Mouse (Mus musculus): ENCODE measurements around the gene Pxt1.

Pxt1 gene

GRCm38 (mm10) chr17:28947011-28947939 is 3.6 kb upstream of the Pxt1 start:
- no peak for DNase-seq

GRCm38 (mm10) chr17:28944481-28944880 is 841 bp upstream of the Pxt1 start:
- peak; percentile 49 for DNase-seq

GRCm38 (mm10) chr17:28942101-28942500 is 1.5 kb downstream of the Pxt1 start:
- no peak for DNase-seq

- DNase-seq, result no peak
These were observed 2.7 kb downstream of the Pxt1 start for GRCm38 (mm10) chr17:28940776-28941555.

GRCm38 (mm10) chr17:28936622-28937345 is 6.9 kb downstream of the Pxt1 start:
- DNase-seq, result peak; percentile 76

- DNase-seq, result no peak
These were observed 7.5 kb downstream of the Pxt1 start for GRCm38 (mm10) chr17:28936133-28936532.

- DNase-seq, result no peak
These were observed 9.3 kb downstream of the Pxt1 start for GRCm38 (mm10) chr17:28934120-28934916.

GRCm38 (mm10) chr17:28932274-28932673 is 11.4 kb downstream of the Pxt1 start:
- DNase-seq, result no peak

- no peak for DNase-seq
These were observed 12.0 kb downstream of the Pxt1 start for GRCm38 (mm10) chr17:28931436-28932211.

GRCm38 (mm10) chr17:28930392-28931074 is 13.1 kb downstream of the Pxt1 start:
- DNase-seq, result peak; percentile 98

GRCm38 (mm10) chr17:28929369-28929768 is 14.3 kb downstream of the Pxt1 start:
- no peak for DNase-seq

GRCm38 (mm10) chr17:28928004-28928403 is 15.6 kb downstream of the Pxt1 start:
- no peak for DNase-seq

GRCm38 (mm10) chr17:28926866-28927635 is 16.6 kb downstream of the Pxt1 start:
- DNase-seq, result peak; percentile 75

- DNase-seq, result peak; percentile 91
These were observed 17.3 kb downstream of the Pxt1 start for GRCm38 (mm10) chr17:28926380-28926779.

GRCm38 (mm10) chr17:28924957-28925595 is 18.6 kb downstream of the Pxt1 start:
- DNase-seq, result no peak

GRCm38 (mm10) chr17:28922096-28922495 is 21.5 kb downstream of the Pxt1 start:
- DNase-seq, result no peak

- no peak for DNase-seq
These were observed 22.6 kb downstream of the Pxt1 start for GRCm38 (mm10) chr17:28921086-28921485.

GRCm38 (mm10) chr17:28916520-28916919 is 27.1 kb downstream of the Pxt1 start:
- no peak for DNase-seq

GRCm38 (mm10) chr17:28915060-28915628 is 28.5 kb downstream of the Pxt1 start, which contains the start of gene 4930539E08Rik:
TSS of gene 4930539E08Rik (minus strand) at chr17:28915324.
- no peak for DNase-seq

All from kidney, postnatal 10 days (tissue).